Mouse (Mus musculus): ENCODE results near the gene Pym1. TPM values are rescaled to one million over a fixed set of nuclear protein-coding genes. Genes with fewer than 3 reads are reported as not detected.

Pym1 gene
- total RNA-seq, 4 experiments from 2014 or later: 24.1 to 31.9 (median 27.0) TPM

DNA sequence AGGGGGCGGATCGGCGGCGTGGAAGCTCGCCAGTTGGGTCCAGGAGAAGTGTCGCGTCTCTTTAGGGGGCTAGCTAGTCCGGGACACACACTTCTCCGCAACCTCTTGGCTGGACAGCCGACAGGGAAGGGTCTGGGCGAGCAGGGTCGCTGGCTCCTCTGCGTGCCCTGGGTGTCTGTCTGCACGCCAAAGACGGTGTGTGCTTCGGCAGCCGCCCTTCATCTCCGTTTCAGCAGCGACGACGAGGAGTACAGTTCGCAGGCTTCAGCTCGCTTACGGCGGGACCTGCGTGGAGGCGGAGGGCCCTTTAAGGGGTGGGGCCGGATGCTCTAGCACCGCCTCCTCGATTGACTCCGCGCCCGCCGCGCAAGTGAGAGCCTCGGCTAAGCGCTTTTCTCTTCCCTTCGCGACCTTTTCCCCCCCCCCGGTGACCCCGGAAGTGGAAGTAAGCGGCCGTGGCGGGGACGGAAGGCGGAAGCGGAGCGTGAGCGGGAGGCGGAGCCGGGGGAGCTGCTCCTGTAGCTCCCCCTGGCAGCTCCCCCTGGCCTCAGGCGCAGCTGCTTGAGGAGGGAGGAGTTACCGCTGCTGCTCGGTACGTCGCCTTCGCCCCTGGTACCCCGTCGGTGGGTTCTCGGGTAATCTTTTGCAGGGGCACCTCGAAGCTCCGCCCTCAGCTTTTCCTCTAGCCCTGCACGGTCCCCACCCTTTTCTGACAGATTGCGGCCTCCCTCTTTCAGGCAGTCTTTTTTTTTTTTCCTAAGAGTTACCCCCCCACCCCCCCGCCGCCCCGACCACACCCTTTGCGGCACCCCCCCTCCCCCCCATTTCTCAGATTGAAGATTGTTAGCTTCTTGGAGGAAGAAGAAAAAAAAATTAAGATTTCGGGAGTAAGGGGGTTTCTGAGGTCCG, 57.7 kb downstream of the Pym1 start:
- peak; percentile 93 for DNase-seq

DNA sequence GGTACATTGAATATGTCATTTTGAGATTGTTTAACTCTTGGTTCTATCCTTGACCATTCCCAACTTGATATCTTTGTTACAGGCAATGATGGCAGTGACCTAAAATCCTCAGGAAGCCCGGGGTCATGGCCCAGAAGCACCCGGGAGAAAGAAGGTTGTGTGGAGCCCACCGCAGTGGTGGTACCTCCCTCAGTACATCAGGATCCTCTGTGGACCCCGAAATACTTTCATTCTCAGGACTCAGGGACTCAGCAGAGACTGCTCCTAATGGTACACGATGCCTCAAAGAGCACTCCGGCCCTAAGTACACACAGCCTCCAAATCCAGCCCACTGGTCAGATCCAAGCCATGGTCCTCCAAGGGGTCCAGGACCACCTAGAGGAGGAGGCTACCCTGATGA, 58.4 kb downstream of the Pym1 start:
- DNase-seq: no peak

DNA sequence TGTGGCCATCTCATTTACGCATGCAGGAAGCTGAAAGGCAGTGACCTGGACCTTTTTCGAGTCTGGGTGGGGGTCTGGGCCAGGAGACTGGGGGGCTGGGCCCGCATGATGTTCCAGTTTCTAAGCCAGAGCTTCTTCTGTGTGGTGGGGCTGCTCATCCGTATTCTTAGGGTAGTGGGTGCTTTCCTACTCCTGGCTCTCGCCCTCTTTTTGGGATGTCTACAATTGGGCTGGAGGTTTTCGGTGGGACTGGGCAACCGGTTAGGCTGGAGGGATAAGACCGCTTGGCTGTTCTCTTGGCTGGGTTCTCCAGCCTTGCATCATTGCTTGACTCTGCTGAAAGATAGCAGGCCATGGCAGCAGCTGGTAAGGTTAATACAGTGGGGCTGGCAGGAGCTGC, 59.3 kb downstream of the Pym1 start:
- no peak for DNase-seq

Other genes with a start within 250 kb of the Pym1 start
- 10 to 100 TPM in 2 of 4 experiments, 1 to 10 TPM in 2; 4.8 to 11.6 (median 7.9) TPM for gene Myl6b, start 249.2 kb upstream of the Pym1 start, total RNA-seq (2022)
- 10 to 100 TPM; 22.8 to 44.9 (median 33.2) TPM for gene Esyt1, start 222.0 kb upstream of the Pym1 start, total RNA-seq (2022)
- 10 to 100 TPM; 12.9 to 15.0 (median 13.6) TPM for gene Zc3h10, start 200.1 kb upstream of the Pym1 start, total RNA-seq (2022)
- gene Rpl41, start 198.6 kb upstream of the Pym1 start, total RNA-seq (2022): 1,000 to 10,000 TPM; 2,263 to 2,673 (median 2,524) TPM
- gene Pa2g4, start 181.9 kb upstream of the Pym1 start, total RNA-seq (2022): 10 to 100 TPM; 67.4 to 77.6 (median 70.5) TPM
- 1 to 10 TPM; 2.5 to 5.8 (median 4.6) TPM for gene Erbb3, start 158.2 kb upstream of the Pym1 start, total RNA-seq (2022)
- gene Rps26, start 121.1 kb upstream of the Pym1 start, total RNA-seq (2022): 100 to 1,000 TPM; 401 to 777 (median 537) TPM
- 10 to 100 TPM in 1 of 4 experiments, 1 to 10 TPM in 3; 1.6 to 10.8 (median 3.7) TPM for gene Ikzf4, start 101.9 kb upstream of the Pym1 start, total RNA-seq (2022)
- gene Suox, start 73.8 kb upstream of the Pym1 start, total RNA-seq (2022): 10 to 100 TPM; 28.7 to 35.1 (median 31.4) TPM
- 100 to 1,000 TPM; 126 to 149 (median 145) TPM for gene Rab5b, start 51.6 kb upstream of the Pym1 start, total RNA-seq (2022)
- 1 to 10 TPM; 1.1 to 1.7 (median 1.3) TPM for gene Pmel, start 43.7 kb upstream of the Pym1 start, total RNA-seq (2022)
- gene Cdk2, start 42.9 kb upstream of the Pym1 start, total RNA-seq (2022): 10 to 100 TPM; 13.4 to 26.6 (median 19.3) TPM
- gene Dgka, start 3.0 kb upstream of the Pym1 start, total RNA-seq (2022): 10 to 100 TPM; 16.5 to 41.1 (median 28.6) TPM
- 10 to 100 TPM; 41.4 to 69.7 (median 60.1) TPM for gene Mmp19, start 43.0 kb downstream of the Pym1 start, total RNA-seq (2022)
- gene Dnajc14, start 56.2 kb downstream of the Pym1 start, total RNA-seq (2022): 10 to 100 TPM; 77.2 to 82.1 (median 78.5) TPM
- 10 to 100 TPM in 2 of 4 experiments, 1 to 10 TPM in 2; 7.8 to 17.3 (median 12.6) TPM for gene Tmem198b, start 56.5 kb downstream of the Pym1 start, total RNA-seq (2022)
- gene Sarnp, start 69.4 kb downstream of the Pym1 start, total RNA-seq (2022): 10 to 100 TPM; 43.4 to 56.2 (median 49.5) TPM
- 10 to 100 TPM; 39.5 to 51.9 (median 42.5) TPM for gene Ormdl2, start 73.8 kb downstream of the Pym1 start, total RNA-seq (2022)
- 1 to 10 TPM; 2.0 to 2.9 (median 2.3) TPM for gene Gdf11, start 143.8 kb downstream of the Pym1 start, total RNA-seq (2022)
- 100 to 1,000 TPM; 313 to 472 (median 396) TPM for gene Cd63, start 153.1 kb downstream of the Pym1 start, total RNA-seq (2022)
- 10 to 100 TPM in 3 of 4 experiments, 1 to 10 TPM in 1; 9.5 to 23.2 (median 15.7) TPM for gene Rdh5, start 175.0 kb downstream of the Pym1 start, total RNA-seq (2022)
- gene Bloc1s1, start 176.1 kb downstream of the Pym1 start, total RNA-seq (2022): 100 to 1,000 TPM; 137 to 192 (median 168) TPM
- 10 to 100 TPM in 2 of 4 experiments, 1 to 10 TPM in 2; 9.6 to 27.4 (median 11.8) TPM for gene Itga7, start 185.9 kb downstream of the Pym1 start, total RNA-seq (2022)
- under 1 TPM in 2 of 4 experiments, not detected in 2; 0.32 to 0.46 TPM for gene Mettl7b, start 213.1 kb downstream of the Pym1 start, total RNA-seq (2022)
- gene Olfr9, start 241.5 kb downstream of the Pym1 start, total RNA-seq (2022): not detected